Mouse (Mus musculus) bone marrow, adult 2 months (tissue): ENCODE measurements around the gene Bcam.

Source experiments
- CTCF ChIP-seq: fragments of 200-500 bp; IDR thresholded peaks from 2 replicates; pipeline ENCODE4 v1.5.1; 2011; ENCODE audit warnings: low read length, control low read depth; ENCODE audit not compliant: control insufficient read depth, insufficient read depth
- POLR2A ChIP-seq: fragments of 200-500 bp; IDR thresholded peaks from 2 replicates; pipeline ENCODE4 v1.6.1; 2011; ENCODE audit warnings: low read depth, mild to moderate bottlenecking, control low read depth, low read length, borderline replicate concordance; ENCODE audit not compliant: control insufficient read depth

- TF ChIP-seq POLR2A (no peak), CTCF (0 out of 2 replicates have a peak, but pooled peaks have one; percentile 13)
These were observed 18.2 kb downstream of the Bcam start for GRCm38 (mm10) chr7:19752652-19753051.
